Mouse (Mus musculus): Measurements from ENCODE around the gene S1pr4.

GRCm38 (mm10) chr10:81505016-81505664 is 5.2 kb upstream of the S1pr4 start:
- TF ChIP-seq POLR2A (IDR thresholded peaks at IDR 0.05; ENCODE audit: borderline replicate concordance, extremely low read depth, low read depth, low read length) (no peak), CTCF (IDR thresholded peaks at IDR 0.05; ENCODE audit: insufficient read depth, low read length) (no peak)
